Mouse (Mus musculus) CD8-positive naive resting alpha-beta T cell, adult 57 days (primary cell): Measurements from ENCODE around the gene Klhdc10. TPM values are rescaled to one million over a fixed set of nuclear protein-coding genes. Genes with fewer than 3 reads are reported as not detected.

Experiments
- total RNA-seq: library from RNA; stranded (reverse); gene quantifications from one replicate; pipeline ENCODE4 v1.2.4, GENCODE M21; 2023

Gene Klhdc10
- 23.6 TPM for total RNA-seq

GRCm38 (mm10) chr6:30401308-30402015 is at the start of gene Klhdc10:
Gene Klhdc10 (plus strand): TSS chr6:30401868.

GRCm38 (mm10) chr6:30390714-30391697 is 10.7 kb upstream of the Klhdc10 start, which contains the start of gene Zc3hc1:
Gene Zc3hc1 (minus strand): TSS chr6:30391028.

Other genes starting within 250 kb of the Klhdc10 start
- 150 TPM for gene Ube2h, start 97.3 kb upstream of the Klhdc10 start, total RNA-seq
- 35.8 TPM for gene Zc3hc1, start 10.8 kb upstream of the Klhdc10 start, total RNA-seq
- gene Tmem209, start 107.9 kb downstream of the Klhdc10 start, total RNA-seq, result 38.4 TPM
- gene Ssmem1, start 108.0 kb downstream of the Klhdc10 start, total RNA-seq, result 0.77 TPM
- 1.4 TPM for gene Cpa2, start 139.7 kb downstream of the Klhdc10 start, total RNA-seq
- not detected for gene Cpa4, start 166.5 kb downstream of the Klhdc10 start, total RNA-seq
- not detected for gene Cpa5, start 209.1 kb downstream of the Klhdc10 start, total RNA-seq
- gene Cpa1, start 237.3 kb downstream of the Klhdc10 start, total RNA-seq, result 7.5 TPM